Mouse (Mus musculus): ENCODE results near the gene Brinp2.

The Brinp2 gene

DNA sequence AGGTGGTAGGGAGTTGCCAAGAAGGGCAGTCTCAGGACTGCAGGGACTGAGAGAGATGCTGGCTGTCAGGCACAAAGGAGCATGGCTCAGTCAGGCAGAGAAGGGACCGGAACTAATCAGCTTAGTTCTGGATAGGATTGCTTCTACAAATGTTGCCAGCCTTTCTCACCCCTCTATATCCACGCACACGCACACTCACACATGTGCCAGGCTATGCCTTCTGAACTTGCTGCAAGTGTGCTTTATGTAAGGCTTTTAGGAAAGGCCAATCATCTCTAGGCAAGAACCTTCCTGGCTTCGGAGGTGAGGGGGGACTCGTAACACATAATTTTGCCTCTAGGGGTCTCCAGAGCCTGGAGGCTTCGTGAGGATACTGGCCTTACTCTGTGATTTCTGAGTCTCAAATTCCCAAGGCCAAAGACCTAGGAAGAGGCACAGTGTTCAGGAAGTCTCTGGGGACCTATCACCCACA lies 12.8 kb downstream of the Brinp2 start:
- DNase-seq (ENCODE audit: low read depth, low spot score): no peak
- Histone ChIP-seq H3K36me3 (ENCODE audit: control insufficient read depth, insufficient read depth, low read length, poor library complexity, severe bottlenecking) (no peaks in the 10 kb centered on the region), H3K27me3 (ENCODE audit: control insufficient read depth, insufficient read depth, low read length, poor library complexity, severe bottlenecking) (no peaks in the 10 kb centered on the region; the same call in 1 of the 2 replicates)

DNA sequence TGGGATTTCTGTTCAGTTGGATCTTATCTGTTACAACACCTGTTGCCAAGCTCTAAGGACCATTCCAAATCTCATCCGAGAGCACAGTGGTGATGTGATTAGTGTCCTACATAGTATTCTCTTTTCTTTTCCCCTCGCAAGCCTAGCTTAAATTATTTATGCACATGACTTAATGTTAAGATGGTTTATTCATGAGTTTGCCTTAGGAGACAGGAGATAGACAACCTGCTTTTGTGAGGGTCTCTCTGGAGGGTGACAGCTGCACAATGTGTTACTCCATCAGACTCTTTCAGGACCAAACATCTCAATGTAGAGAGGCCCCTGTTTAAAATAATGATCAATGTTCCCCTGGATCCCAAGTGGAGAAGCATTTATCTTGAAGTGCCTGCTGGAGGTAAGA lies 27.3 kb downstream of the Brinp2 start:
- Histone ChIP-seq H3K36me3 (ENCODE audit: control insufficient read depth, insufficient read depth, low read length, poor library complexity, severe bottlenecking) (no peaks in the 10 kb centered on the region), H3K27me3 (ENCODE audit: control insufficient read depth, insufficient read depth, low read length, poor library complexity, severe bottlenecking) (no peaks in the 10 kb centered on the region)
- DNase-seq (ENCODE audit: low read depth, low spot score): no peak

- H3K27me3 ChIP-seq (ENCODE audit: control insufficient read depth, insufficient read depth, low read length, poor library complexity, severe bottlenecking): no peaks in the 10 kb centered on the region
- DNase-seq (ENCODE audit: low read depth, low spot score): no peak
These were observed 28.0 kb downstream of the Brinp2 start for GRCm38 (mm10) chr1:158328126-158328525.

DNA sequence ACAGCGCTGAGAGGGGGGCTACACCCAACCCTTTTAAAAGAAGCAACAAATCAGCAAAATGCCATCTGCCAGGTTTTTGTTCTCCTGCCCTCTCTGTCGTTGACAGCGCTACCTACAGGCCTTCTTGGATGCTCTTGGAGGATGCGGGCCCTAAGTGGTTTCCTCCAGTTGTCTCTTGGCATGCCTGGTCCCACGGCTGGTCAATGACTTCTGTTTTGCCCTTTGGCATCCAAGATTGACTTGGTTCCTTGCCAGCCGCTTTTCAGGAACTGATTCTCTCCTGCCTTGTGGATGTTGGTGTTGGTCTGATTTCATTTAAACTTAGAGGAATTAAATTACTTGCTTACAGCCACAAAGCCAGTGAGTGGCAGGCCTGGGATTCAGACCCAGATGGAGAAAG lies 32.8 kb downstream of the Brinp2 start:
- Histone ChIP-seq H3K27me3 (ENCODE audit: control insufficient read depth, insufficient read depth, low read length, poor library complexity, severe bottlenecking) (no peaks in the 10 kb centered on the region), H3K36me3 (ENCODE audit: control insufficient read depth, insufficient read depth, low read length, poor library complexity, severe bottlenecking) (no peaks in the 10 kb centered on the region)
- no peak for DNase-seq (ENCODE audit: low read depth, low spot score)

More at GRCm38 (mm10) chr1:158328126-158328525, 28.0 kb downstream of the Brinp2 start:
- no peaks in the 10 kb centered on the region for H3K36me3 ChIP-seq (ENCODE audit: control insufficient read depth, insufficient read depth, low read length, poor library complexity, severe bottlenecking)

GRCm38 (mm10) chr1:158310426-158311156 lies 45.5 kb downstream of the Brinp2 start:
- no peaks in the 10 kb centered on the region for H3K36me3 ChIP-seq (ENCODE audit: control insufficient read depth, insufficient read depth, low read length, poor library complexity, severe bottlenecking)
- no peak for DNase-seq (ENCODE audit: low read depth, low spot score)
- H3K27me3 ChIP-seq (ENCODE audit: control insufficient read depth, insufficient read depth, low read length, poor library complexity, severe bottlenecking): no peaks in the 10 kb centered on the region

- no peaks in the 10 kb centered on the region for H3K36me3 ChIP-seq (ENCODE audit: control insufficient read depth, insufficient read depth, low read length, poor library complexity, severe bottlenecking)
These were observed 59.1 kb downstream of the Brinp2 start for GRCm38 (mm10) chr1:158297042-158297441.

GRCm38 (mm10) chr1:158296287-158296931 lies 59.7 kb downstream of the Brinp2 start:
- no peaks in the 10 kb centered on the region for H3K36me3 ChIP-seq (ENCODE audit: control insufficient read depth, insufficient read depth, low read length, poor library complexity, severe bottlenecking)
- no peaks in the 10 kb centered on the region for H3K27me3 ChIP-seq (ENCODE audit: control insufficient read depth, insufficient read depth, low read length, poor library complexity, severe bottlenecking)
- DNase-seq (ENCODE audit: low read depth, low spot score): no peak

More at GRCm38 (mm10) chr1:158297042-158297441, 59.1 kb downstream of the Brinp2 start:
- no peak for DNase-seq (ENCODE audit: low read depth, low spot score)
- H3K27me3 ChIP-seq (ENCODE audit: control insufficient read depth, insufficient read depth, low read length, poor library complexity, severe bottlenecking): no peaks in the 10 kb centered on the region

- Histone ChIP-seq H3K27me3 (ENCODE audit: control insufficient read depth, insufficient read depth, low read length, poor library complexity, severe bottlenecking) (no peaks in the 10 kb centered on the region), H3K36me3 (ENCODE audit: control insufficient read depth, insufficient read depth, low read length, poor library complexity, severe bottlenecking) (no peaks in the 10 kb centered on the region)
- no peak for DNase-seq (ENCODE audit: low read depth, low spot score)
These were observed 60.9 kb downstream of the Brinp2 start for GRCm38 (mm10) chr1:158295270-158295669.

DNA sequence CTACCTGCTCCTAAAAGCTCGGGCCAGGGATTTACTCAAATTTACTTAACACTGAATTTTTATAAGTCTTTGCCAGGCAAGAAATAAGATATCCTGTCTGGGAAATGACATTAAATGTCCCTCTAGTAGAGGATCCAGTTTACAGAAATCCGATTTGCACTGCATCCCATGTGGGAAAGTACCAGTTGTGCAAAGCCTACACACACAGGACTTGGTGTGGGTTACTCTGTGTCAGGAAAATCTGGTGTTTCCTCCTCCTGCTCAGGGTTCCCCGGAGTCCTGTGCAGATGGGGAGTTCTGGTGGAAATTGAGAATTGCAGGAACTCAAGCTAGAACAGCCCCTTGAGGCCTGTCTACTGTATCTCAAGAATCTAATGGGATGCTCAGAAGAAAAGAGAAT lies 70.9 kb downstream of the Brinp2 start:
- Histone ChIP-seq H3K36me3 (ENCODE audit: control insufficient read depth, insufficient read depth, low read length, poor library complexity, severe bottlenecking) (no peaks in the 10 kb centered on the region), H3K27me3 (ENCODE audit: control insufficient read depth, insufficient read depth, low read length, poor library complexity, severe bottlenecking) (no peaks in the 10 kb centered on the region)
- DNase-seq (ENCODE audit: low read depth, low spot score): no peak

DNA sequence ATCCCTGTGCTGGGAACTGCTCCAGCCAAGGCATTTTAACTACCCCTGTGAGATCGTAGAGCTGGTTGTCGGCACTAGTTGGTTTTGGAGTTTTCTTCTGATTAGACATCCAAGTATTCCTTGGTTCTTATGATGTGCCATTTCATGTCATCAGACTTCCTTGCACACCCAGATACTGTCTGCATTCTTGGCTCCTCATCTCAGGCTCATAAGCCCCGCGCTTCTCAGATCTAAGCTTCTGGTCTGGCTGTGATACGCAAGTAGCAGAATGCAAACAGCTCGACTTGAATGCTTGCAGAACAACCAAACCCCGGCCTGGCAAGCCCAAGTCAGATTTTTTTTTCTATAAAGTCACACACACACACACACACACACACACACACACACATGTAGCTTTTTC lies 72.3 kb downstream of the Brinp2 start:
- Histone ChIP-seq H3K36me3 (ENCODE audit: control insufficient read depth, insufficient read depth, low read length, poor library complexity, severe bottlenecking) (no peaks in the 10 kb centered on the region), H3K27me3 (ENCODE audit: control insufficient read depth, insufficient read depth, low read length, poor library complexity, severe bottlenecking) (no peaks in the 10 kb centered on the region)
- DNase-seq (ENCODE audit: low read depth, low spot score): no peak

- Histone ChIP-seq H3K27me3 (ENCODE audit: control insufficient read depth, insufficient read depth, low read length, poor library complexity, severe bottlenecking) (no peaks in the 10 kb centered on the region), H3K36me3 (ENCODE audit: control insufficient read depth, insufficient read depth, low read length, poor library complexity, severe bottlenecking) (no peaks in the 10 kb centered on the region)
- DNase-seq (ENCODE audit: low read depth, low spot score): no peak
These were observed 84.1 kb downstream of the Brinp2 start for GRCm38 (mm10) chr1:158272058-158272457.

GRCm38 (mm10) chr1:158267020-158267571 lies 89.0 kb downstream of the Brinp2 start:
- DNase-seq (ENCODE audit: low read depth, low spot score): peak; percentile 9
- no peaks in the 10 kb centered on the region for H3K27me3 ChIP-seq (ENCODE audit: control insufficient read depth, insufficient read depth, low read length, poor library complexity, severe bottlenecking)
- no peaks in the 10 kb centered on the region for H3K36me3 ChIP-seq (ENCODE audit: control insufficient read depth, insufficient read depth, low read length, poor library complexity, severe bottlenecking)

DNA sequence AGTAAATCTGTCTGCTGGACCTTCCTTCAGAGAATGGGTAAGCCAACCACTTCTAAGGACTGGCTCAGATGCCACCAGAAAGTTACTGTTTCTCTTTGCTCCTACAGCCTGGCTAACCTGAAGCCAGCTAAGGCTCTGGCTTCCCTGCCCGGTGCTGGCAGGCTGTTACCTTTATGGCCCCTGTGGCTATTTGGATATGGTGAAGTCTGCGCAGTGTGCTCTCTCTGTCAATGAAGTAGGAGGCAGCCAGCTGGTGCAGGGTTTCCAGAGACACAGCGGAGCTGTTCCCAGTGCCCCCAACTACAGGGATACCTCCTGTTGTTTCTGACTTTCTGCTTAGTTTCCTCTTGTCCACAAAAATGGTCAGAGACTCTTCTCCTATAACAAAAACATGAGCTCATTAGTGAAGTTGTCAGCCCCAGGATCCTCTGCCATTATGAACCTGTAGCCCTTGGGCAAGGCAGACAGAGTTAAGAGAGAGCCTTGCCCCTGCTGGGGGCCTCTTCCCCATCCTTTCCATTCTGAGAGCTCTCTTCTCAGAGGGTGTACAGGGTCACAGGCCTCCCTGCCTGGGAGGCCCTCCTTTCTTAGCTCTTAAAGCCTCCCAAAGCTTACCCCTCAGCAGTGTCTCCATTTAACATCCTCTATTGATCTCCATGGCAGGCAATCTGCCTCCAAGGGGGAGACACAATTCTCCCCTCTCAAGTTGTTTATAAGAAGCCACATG lies 89.7 kb downstream of the Brinp2 start:
- Histone ChIP-seq H3K27me3 (ENCODE audit: control insufficient read depth, insufficient read depth, low read length, poor library complexity, severe bottlenecking) (no peaks in the 10 kb centered on the region), H3K36me3 (ENCODE audit: control insufficient read depth, insufficient read depth, low read length, poor library complexity, severe bottlenecking) (no peaks in the 10 kb centered on the region)
- DNase-seq (ENCODE audit: low read depth, low spot score): no peak

DNA sequence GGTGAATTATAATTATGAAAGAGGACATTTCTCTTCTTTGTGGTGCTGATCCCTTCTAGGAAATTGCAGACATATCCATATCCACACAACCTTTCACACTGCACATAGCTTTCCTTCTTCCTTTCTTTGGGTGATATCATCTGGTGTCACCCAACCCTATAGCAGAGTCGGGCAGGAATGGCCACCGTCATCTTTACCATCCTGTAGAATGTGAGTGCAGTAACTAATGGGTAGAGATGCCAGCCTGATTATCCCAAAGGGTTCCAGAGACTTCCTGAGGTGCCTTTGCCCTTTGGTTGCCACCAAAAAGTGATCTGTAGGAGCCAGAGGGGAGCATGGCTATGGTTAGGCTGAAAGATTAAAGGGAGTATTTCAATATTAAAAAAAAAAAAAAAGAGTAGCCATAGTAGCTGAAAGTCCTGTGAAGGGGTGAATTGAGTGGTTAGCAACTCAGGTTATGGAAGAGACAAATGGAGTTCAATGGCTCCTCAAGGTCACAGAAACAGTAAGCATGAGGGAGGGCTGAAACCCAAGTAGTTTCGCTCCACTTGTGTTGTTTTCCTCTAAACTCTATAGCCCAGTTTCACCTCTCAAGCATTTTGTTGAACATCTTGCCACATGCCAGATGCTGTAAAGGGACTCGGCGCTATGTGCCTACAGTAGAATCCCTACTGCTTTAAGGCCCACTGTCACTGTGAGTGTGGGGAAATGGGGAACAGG lies 96.5 kb downstream of the Brinp2 start:
- DNase-seq (ENCODE audit: low read depth, low spot score): no peak
- H3K36me3 ChIP-seq (ENCODE audit: control insufficient read depth, insufficient read depth, low read length, poor library complexity, severe bottlenecking): no peaks in the 10 kb centered on the region
- no peaks in the 10 kb centered on the region for H3K27me3 ChIP-seq (ENCODE audit: control insufficient read depth, insufficient read depth, low read length, poor library complexity, severe bottlenecking)
